Mouse (Mus musculus): ENCODE measurements around the gene Wnt7a. TPM values are rescaled to one million over a fixed set of nuclear protein-coding genes. Genes with fewer than 3 reads are reported as not detected.

The Wnt7a gene
- total RNA-seq (2023) = not detected

GRCm38 (mm10) chr6:91410961-91411368 lies at the start of gene Wnt7a:
Wnt7a (minus strand) TSS chr6:91411363.

Other genes starting within 250 kb of the Wnt7a start
- gene Fbln2, start 198.9 kb downstream of the Wnt7a start, total RNA-seq (2023) = under 1 TPM in 1 of 2 experiments, not detected in 1; 0.66 TPM
- 1 to 10 TPM; 5.4 to 8.5 TPM for gene Chchd4, start 62.2 kb upstream of the Wnt7a start, total RNA-seq (2023)
- gene Tmem43, start 62.3 kb upstream of the Wnt7a start, total RNA-seq (2023) = 100 to 1,000 TPM; 108 to 110 TPM
- gene Xpc, start 104.5 kb upstream of the Wnt7a start, total RNA-seq (2023) = 10 to 100 TPM; 19.8 to 22.6 TPM
- 10 to 100 TPM; 36.4 to 48.1 TPM for gene Lsm3, start 104.6 kb upstream of the Wnt7a start, total RNA-seq (2023)

All from monocyte, adult 59 days (primary cell).